Mouse (Mus musculus) ovary, postnatal 36 days (tissue): Measurements from ENCODE around the gene Ireb2.
"Not testable (repeated sequence)": the region's sequence is repeated elsewhere in the genome, so short reads cannot be mapped to it uniquely, and the experiment has no call there.

ENCODE experiments used
- DNase-seq: peaks from one replicate; pipeline ENCODE4 v3.0.0; 2022; ENCODE audit warnings: low spot score, mixed read lengths

Gene Ireb2

DNA sequence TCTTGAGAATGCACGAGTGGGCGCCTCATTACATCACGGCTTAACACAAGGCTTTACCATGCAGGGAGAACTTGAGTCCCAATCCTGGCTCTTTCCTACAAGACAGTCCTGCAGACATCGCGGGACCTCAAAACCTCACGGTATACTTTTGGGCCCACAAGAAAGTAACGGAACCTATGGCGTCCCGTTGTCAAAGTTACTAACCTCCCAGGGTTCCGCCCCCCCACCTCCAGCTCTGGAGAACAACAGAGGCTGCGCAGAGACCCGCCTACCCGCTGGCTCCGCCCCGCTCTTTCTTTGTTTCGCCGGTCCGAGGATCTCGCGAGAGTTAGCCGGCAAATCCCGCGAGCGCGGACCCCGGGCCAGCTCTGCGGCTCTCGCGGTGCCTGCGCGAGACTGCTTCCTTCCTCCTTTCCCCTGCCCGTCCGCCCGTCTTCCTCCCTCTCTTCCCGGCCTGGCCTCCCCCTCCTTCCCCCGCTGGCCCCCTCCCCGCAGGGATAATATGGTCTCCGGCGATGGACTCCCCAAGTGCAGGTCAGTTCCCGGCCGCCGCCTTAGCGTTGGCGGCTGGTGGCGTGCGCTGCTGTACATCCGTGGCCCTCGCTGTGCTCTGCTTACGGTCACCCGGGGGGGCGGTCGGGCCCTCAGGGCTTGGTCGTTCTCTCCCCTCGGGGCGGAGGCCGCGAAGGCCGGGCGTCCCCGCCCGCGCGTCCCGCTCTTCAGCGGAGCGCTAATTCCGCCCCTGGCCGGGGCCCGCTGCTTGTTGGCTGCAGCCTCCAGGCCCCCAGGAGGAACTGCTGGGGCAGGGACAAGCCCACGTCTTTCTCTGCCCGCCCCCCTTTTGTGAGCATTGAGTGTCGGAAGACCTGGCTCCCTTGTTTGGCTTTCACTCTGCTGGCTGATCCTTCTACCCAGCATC is at the start of gene Ireb2:
TSS of gene Ireb2 (plus strand) at position 427 of the 919 bp plus-strand sequence.
- DNase-seq = peak; percentile 100

- DNase-seq = no peak
These were observed 46.9 kb upstream of the Ireb2 start for GRCm38 (mm10) chr9:54816508-54817201.

DNA sequence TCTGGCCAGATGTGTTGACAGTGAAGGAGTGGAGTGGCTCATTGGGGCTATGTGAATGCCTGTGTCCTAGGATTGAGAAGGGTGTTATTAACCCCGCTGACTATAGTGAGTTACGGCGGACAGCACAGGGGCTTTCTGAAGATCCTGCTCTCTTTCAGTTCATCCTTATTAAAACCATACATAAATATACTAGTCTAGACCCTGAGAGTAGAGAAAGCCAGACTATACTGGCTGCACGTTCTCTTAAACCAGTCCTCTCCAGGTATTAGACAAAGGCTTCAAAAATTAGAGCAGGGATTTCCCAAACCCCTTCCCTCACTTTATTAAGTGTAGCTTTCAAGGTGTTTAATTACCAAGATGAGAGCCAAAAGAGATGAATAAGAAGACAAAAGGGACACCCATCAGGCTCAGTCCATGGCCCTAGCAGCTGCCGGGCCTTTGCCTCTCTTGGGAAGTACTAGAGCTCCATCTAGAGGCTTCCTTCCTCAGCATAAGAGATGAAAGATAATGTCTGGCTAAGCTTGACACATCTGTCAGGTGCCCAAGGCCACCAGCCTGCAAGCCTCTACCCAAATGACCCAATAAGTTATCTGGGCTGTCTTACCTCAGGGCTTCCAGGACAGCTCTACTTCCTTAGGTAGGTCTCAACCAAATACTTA is 42.0 kb upstream of the Ireb2 start:
- DNase-seq = peak; percentile 14

GRCm38 (mm10) chr9:54829760-54830159 is 33.8 kb upstream of the Ireb2 start:
- DNase-seq = no peak

DNA sequence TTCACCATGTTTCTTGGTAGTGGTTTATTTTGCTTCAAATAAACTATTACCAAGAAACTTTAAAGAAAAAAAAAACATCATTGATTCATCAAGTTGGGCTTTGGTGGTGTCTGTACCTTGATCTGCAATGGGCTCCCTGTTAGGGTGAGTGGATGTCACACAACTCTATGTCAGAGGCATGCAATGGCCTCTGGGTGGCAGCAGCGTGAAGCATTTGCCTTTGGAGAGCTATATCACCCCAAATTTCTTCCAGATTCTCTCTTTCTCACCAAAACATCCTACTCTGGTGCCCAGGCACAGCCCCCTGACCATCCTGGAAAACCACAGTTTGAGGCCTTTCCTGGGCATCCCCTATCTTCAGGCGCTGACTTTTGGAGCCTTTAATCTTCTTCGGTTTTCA is 33.0 kb upstream of the Ireb2 start:
- peak; percentile 33 for DNase-seq

DNA sequence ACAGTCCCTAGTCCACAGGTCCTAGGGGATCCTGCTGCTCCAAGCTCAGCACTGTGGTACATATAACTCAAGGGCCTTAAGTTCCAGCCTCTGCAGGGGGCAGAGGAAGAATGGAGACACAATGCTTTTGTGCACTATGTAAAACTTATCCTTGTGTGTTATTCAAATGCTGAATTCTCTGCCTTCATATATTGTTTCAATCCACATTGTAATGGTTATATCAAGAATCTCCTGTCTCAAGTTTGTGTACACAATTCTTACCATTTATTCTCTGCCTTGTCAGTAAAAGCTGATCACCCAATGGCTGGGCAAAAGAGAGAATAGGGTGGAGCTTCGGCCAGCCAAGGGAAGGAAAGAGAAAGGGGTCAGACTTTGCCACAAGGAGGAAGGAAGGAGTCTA is 29.8 kb upstream of the Ireb2 start:
- no peak for DNase-seq

GRCm38 (mm10) chr9:54835951-54836717 is 27.5 kb upstream of the Ireb2 start:
- DNase-seq = not testable (repeated sequence)

DNA sequence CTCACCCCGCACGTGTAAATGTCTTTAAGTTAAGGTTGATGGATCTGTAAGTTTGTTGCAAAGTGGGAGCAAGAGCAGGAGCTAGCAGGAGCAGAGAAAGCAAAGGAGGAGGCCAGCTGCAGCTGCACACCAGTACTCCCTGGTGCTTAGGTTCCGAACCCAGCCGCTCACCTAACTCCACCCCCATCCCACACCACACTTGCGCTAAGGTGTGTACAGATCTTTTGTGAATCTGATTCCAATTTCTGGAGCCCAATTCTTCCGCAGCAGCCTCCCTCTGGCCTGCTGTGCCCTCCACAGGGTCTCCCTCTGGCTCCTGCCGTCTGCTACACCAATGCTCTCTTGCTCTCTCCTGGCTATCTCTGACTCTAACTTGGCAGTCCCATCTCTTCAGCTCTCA is 25.8 kb upstream of the Ireb2 start:
- DNase-seq = no peak

- no peak for DNase-seq
These were observed 23.4 kb upstream of the Ireb2 start for GRCm38 (mm10) chr9:54840145-54840544.

DNA sequence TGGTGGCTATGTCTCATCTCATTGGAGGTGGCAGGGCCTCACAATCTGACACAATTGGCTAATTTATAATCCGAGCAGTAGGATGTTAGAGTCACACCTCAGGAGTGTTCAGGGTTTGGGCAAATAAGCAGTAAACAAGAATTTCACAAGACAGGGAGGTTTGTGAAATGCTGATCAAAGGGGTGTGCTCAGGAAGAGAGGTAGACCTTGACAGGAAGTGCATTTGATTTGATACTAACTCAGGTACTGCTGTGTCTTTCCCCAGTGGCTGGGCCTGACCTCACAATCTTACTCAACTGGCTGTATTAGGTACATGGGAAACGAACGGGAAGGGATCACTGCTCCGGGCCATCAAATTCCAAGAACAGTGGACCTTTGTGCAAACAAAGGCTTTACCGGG is 21.3 kb upstream of the Ireb2 start:
- no peak for DNase-seq

GRCm38 (mm10) chr9:54843887-54844286 is 19.7 kb upstream of the Ireb2 start:
- DNase-seq = no peak

- DNase-seq = no peak
These were observed 18.9 kb upstream of the Ireb2 start for GRCm38 (mm10) chr9:54844556-54845176.

DNA sequence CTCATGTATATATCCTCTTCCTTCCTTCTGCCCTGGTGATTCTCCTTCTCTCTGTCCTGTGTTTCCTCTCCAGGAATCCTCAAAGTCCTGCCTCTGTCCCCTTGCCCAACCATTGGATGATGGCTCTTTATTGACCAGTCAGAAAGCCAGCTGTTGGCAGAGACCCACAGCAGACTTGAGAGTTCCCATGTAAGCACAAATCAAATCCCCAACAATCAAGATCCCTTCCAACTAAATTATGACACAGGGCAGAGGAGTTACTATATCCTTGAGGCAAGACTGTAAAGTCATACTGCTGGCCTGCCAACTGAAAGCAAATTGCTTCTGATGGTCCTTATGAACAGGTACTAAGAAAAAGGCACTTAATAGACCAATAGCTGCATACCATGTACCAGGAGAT is 15.4 kb upstream of the Ireb2 start:
- no peak for DNase-seq

DNA sequence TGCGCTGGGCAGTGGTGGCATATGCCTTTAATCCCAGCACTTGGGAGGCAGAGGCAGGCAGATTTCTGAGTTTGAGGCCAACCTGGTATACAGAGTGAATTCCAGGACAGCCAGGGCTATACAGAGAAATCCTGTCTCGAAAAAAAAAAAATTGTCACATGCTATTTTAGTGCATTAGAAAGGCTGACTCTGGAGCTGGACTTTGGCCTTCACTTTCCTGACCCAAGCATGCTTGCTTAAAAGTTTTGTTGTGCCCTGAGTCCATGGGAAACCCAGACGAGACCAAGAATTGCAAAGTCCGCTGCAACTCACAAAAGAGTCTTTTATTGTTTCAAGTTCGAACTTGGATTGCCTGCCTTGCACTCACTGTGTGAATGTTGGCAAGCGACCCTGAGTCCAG is 10.6 kb upstream of the Ireb2 start:
- not testable (repeated sequence) for DNase-seq

DNA sequence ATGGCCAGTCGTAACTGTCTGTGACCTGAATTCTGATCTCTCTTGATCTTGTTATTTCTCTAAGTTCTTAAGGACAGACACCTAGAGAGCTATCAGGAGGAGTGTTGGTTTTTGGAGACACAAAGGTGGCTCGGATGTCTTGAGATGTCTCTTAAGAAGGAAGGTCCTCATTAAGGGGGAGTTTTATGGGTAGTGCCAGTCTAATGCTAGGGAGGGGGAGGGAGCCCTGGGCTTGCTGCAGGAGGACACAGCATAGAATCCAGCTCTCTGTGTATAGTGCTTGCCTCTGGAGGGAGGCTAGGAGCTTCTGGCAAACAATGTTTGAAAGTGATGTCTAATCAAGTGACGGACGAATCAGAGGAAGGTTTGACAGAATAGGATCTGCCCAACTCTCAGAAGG is 10.0 kb upstream of the Ireb2 start:
- no peak for DNase-seq

DNA sequence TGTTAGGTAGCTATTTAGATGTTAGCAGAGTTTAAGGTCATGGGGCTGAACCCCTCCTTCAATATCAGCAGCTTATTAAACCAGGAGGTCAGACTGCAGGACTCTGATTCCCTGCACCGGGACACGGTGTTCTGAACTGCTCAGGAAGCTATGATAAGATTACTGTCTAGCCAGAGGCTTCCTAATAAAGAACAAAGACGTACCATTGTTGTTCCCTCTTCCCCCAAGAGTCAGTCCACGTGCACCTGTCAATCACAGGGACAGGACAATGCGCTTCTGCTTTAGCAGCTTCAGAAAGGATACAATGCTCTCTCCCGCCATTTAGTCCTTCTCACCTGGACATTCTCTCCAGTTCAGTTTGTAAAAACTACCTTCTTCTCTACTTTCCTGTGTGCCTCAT is 8.0 kb upstream of the Ireb2 start:
- no peak for DNase-seq

DNA sequence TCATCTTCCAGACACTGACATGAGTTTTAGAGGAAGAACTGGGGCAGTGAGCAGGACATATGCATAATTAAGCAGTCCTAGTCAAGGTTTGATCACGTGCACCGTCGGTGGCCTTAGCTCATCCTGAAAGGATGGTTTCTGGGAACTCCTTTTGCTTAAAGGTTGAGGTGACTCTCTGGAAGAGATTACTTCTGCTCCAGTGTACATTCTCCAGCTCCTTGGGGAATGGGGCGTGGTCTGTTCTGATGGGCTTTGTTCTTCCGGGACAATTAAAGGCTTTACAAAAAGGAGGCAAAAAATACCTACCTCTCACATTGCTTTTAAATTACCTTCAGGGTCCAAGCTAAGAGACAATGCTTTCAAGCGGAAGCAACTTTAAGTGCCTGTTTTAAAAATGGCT is 7.5 kb upstream of the Ireb2 start:
- no peak for DNase-seq

- DNase-seq = no peak
These were observed 6.1 kb upstream of the Ireb2 start for GRCm38 (mm10) chr9:54857474-54857873.

GRCm38 (mm10) chr9:54860526-54860925 is 3.1 kb upstream of the Ireb2 start:
- no peak for DNase-seq

- no peak for DNase-seq
These were observed 15.2 kb downstream of the Ireb2 start for GRCm38 (mm10) chr9:54878759-54879158.

DNA sequence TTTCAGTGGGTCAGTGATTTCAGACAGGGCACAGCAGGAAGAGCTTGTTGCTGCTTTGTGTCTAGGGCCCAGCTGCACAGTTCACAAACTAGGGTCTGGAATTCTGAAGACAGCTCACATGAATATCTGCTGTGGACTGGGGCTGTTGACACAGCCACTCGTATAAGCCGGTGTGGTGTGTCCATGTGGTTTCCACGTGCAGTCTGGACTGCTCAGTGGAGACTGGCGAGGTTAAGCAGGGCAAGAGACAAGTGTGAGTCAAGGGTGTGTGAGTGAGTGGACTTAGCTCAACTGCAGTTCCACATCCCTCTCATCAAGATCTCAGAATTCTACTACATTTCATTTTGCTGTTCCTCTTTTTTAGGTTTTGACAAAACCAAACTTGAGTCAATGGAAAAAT is 28.5 kb downstream of the Ireb2 start:
- no peak for DNase-seq

GRCm38 (mm10) chr9:54897097-54897496 is 33.5 kb downstream of the Ireb2 start:
- no peak for DNase-seq
